Mouse (Mus musculus) large intestine, adult 2 months (tissue): ENCODE data around the gene Guk1. TPM values are rescaled to one million over a fixed set of nuclear protein-coding genes. Genes with fewer than 3 reads are reported as not detected.

Experiments used
- DNase-seq: peaks from one replicate; pipeline ENCODE4 v3.0.0-alpha.2; 2012; ENCODE audit warnings: low read depth, low spot score
- WGBS: fragments of 180-500 bp; shearing (Covaris S2); methylation state at CpG from one replicate; pipeline ENCODE4 v1.1.7; 2018; 5-methylcytosine and 5-hydroxymethylcytosine counted together
- polyA plus RNA-seq: library from polyadenylated mRNA; depleted of rRNA; stranded (reverse); fragments of >200 nt; gene quantifications from 2 replicates; pipeline ENCODE4 v1.2.3, GENCODE M21; 2012

Gene Guk1
- polyA plus RNA-seq, 1 experiment: 143 TPM

DNA sequence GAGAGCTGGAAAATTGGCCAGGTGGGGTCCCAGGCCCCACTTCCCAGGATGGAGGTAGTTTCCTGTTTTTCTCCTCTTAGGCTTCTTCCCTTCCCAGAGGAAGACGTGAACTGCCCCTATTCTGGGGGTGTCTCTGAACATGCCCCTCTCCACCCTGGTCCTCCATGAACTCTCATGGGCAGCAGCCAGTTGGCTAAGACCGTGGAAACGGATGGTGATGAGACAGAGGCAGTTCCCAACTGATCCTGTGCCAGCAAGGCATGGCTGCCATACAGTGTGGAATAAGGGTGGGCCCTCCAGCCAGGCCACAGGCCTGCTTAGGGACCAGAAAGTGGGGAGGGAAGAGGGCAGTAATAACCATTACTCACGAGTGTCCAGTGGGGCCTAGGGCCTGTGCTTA, 21.5 kb downstream of the Guk1 start:
- no peak for DNase-seq
- 77% methylated on average over 4 of the region's 4 CpGs for WGBS

DNA sequence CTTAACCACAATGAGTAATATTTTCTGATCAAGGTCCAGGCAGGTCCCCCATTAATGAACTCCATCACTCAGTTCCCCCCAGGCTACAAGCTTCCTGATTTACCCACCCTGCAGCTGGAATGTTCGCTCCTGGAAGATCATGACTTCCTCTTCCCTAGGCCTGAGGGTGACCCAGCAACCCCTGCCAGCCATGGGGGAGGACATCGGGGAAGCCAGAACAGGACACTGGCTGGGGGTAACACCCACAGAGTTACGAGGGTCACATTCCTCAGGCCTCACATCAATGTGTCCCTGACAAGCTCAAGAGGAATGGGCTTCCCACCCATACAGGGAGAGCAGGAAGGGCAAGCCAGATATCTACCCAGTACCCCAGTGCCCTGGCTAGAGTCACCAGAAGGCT, 22.2 kb downstream of the Guk1 start:
- no peak for DNase-seq
- 63% methylated on average over 3 of the region's 3 CpGs for WGBS

DNA sequence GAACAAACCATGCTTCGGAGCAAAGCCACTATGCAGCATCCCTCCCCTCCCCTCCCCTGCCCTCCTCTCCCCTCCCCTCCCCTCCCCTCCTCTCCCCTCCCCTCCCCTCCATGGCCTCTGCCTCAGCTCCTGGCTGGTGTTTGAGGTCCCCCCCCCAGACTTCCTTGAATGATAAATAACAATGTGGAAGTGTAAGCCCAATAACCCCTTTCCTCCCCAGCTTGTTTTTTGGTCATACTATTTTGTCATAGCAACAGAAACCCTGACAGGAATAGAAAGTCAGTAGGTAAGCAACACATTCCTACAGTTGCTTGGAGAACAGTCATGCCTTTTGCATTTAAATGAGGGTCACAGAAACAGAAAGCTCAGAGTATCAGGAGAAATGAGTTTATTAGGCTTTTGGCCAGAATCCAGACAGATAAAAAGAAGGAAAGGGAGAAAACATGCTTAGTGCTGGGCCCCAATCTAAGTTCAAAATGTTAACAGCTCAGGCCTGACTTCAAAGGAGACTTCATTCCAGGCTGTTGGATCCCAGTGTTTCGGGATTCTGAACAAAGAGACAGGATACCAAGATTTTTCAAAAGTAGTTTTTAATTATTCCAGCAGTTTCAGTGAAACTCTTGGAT, 26.3 kb downstream of the Guk1 start:
- DNase-seq: no peak

DNA sequence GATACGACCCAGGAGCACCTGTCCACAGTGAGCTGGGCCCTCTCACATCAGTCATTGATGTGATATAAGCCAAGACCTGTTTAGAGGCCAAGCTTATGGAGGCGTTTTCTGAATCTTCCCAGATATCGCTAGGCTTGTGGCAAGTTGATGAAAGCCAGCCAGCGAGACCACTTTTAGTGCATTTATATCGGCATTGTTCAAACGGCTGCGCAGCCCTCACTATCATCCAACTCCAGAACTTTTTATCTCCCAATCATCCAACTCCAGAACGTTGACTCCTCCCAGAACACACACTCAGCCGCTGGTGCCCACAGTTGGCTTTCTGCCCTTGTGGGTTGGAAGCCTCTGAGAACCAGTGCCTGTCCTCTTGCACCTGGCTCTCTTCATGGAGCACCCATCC, 27.6 kb downstream of the Guk1 start:
- DNase-seq: no peak
- 60% methylated on average over 9 of the region's 9 CpGs for WGBS

More for the DNA sequence above, 26.3 kb downstream of the Guk1 start:
- WGBS: 35% methylated on average over 2 of the region's 2 CpGs

DNA sequence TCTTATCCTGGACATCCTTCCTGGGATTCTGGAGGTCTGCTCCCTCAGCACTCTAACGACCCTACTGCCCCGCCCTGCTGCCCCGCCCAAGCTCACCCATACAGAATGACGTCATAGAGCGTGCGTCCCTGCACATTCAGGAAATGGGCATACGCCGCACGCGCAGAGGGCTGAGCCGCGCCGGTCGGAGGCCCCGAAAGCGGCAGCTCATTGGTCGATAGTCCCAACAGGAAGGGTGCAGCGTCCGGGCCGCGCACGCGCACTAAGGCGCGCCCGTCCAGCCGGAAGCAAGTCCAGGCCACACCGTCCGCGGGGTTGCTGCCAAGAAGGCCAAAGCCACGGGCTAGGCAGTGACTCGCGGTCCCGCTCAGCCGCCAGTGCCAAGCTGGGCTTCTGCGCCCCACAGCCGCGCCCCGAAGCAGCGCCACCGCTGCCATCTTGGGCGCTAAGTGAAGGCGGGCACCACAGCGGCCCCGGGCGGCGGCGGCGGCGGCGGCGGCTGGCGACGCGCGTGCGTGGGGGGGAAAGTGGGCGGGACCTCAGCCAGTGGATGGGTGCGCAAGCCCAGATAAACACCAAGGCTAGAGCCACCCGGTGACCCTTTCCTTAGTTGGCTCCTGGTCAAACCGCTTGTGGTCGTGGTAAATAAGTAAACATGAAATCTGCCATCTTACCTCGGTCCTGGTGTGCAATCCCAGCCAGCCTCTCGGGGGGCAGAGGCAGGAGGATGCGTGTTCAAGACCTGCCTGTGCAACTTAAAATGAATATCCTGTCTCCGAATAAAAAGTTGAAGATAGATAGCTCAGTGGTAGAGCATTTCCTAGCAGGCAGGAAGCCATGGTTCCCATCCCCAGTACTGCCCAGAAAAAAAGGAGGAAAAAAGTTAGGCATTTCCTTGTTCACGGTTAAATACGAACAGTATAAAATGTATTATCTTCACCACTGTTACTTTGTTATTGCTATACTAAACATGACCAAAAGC, 28.5 kb downstream of the Guk1 start, which contains the start of gene Iba57:
Gene Iba57, minus strand, starts transcription at position 485 of the 982 bp plus-strand sequence.
- 1% methylated on average over 68 of the region's 68 CpGs for WGBS
- peak; percentile 91 for DNase-seq

DNA sequence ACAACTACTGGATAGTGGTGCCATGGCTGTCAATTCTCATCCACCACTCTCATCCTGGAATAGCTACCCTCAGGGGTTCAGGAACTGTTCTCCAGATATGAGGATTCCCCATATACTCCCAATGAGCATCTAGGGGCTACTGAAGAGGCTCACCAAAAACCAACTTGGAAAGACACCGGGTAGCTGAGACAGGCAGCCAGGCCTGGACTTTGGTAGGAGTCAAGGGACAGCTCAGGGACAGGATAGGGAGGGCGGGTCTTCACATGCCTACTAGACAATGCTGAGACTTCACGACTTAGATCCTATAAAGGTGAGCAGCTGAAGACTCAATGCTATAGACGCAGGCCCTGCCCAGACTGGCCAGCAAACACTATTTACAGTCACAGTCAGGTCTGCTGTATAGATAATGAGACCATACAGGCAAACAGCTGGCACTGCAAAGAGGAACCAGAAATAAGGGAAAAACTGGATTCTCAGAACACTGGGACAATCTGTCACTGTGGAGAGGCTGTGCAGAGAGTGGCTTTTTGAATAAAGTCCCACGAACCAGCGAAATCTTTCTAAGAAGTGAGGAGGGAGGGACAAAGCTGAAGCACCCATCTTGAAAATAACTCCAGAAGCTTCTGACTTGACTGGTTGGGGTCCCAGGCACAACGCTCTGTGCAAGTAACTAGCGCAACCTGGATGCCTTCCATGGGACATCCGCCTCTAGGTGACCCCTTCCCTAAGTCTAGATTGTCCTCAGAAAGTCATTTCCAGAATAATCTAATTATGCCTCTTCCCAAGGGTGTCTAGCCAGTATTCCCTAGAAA, 29.4 kb downstream of the Guk1 start:
- no peak for DNase-seq
- 27% methylated on average over 9 of the region's 9 CpGs for WGBS

DNA sequence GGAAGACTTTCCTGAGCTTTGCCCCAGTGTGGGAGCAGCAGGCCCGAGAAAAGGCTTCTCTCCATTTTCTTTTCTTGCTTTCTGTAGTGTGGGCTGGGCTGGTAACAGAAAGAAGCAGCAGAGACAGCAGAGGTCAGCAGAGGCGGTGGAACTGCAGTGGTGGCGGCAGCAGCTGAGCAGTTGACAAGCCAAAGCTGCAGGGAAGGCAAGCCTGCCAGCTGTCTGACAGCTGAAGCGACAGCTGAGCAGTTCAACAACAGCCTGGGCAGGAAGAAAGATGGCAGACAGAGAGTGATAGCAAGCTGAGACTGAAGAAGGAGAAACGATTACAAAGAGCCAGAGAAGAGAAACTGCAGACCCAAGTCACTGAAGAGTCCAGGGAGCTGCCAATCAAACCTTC, 30.6 kb downstream of the Guk1 start:
- WGBS: 77% methylated on average over 5 of the region's 5 CpGs
- DNase-seq: no peak

DNA sequence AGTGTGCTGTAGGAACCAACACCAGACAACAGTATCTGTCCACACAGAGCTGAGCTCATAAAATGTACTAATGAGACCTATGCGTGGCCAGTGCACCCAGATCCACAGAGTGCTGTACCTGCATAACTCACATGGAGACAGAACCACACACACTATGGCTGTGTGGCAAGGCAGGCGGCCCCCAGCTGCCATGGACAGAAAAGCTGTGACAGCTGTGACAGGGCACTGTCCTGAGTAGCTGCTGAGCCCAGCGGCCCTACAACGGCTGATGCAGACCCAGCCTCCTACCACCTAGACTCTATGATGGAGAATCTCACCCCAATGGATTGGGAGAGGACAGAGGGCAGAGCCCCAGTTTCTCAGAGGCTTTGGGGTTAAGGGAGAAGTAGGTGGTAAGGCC, 32.5 kb downstream of the Guk1 start:
- no peak for DNase-seq
- 93% methylated on average over 4 of the region's 4 CpGs for WGBS

DNA sequence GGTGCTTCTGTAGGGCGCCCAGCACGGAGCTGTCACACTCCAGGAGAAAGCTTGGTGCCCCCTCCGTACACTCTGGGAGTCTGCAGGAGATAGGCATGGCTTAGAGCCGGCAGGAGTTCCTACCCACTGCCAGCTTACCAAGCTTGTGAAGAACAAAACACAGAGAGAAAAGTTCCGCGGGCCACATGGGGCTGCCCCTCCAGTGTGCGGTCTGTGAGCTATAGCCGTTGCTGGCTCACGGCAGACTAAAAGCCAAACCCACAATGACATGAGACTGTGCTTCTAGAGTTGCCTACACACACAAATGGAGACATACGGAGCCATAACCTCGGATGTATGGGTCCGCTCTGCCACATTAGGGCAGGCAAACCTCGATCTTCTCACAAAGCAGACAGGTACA, 32.9 kb downstream of the Guk1 start:
- no peak for DNase-seq
- WGBS: 95% methylated on average over 13 of the region's 13 CpGs

DNA sequence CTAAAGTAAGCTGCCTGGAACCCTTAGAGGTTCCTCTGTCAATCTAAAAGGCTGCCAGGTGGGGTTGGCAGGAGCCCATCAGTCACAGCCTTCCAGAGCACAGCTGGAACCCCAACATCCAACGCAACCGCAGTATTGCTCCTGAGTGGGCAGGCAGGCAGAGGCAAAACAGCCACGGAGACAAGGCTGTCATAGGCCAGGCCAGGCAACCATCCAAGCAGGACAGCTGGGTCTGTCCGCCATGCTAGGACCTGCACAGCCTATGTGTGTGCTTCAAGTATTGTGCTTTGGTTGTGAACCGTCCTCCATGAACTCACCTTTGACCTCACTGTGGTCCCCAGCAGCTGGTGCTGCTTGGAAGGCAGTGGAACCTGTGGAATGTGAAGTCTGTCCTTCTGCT, 36.1 kb downstream of the Guk1 start:
- no peak for DNase-seq
- WGBS: 92% methylated on average over 5 of the region's 5 CpGs

DNA sequence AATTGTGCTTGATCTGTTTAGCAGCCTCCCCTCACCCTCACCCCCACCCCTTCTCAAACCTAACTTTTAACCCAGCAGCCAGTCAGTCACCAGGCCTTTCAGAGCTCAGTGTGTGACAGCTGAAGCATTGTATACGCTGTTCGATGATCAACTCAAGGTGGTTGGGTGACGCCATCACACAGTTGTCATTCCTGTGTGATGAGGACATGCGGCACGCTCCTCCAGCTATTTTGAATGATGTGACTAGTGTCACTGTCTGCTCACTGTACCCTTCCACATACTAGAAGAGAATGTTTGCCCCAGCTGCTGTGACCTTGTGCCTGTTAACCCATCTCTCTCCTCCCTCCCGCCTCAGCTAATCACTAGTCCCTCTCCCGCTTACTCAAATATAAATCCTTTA, 37.8 kb downstream of the Guk1 start:
- DNase-seq: no peak
- 83% methylated on average over 7 of the region's 7 CpGs for WGBS

DNA sequence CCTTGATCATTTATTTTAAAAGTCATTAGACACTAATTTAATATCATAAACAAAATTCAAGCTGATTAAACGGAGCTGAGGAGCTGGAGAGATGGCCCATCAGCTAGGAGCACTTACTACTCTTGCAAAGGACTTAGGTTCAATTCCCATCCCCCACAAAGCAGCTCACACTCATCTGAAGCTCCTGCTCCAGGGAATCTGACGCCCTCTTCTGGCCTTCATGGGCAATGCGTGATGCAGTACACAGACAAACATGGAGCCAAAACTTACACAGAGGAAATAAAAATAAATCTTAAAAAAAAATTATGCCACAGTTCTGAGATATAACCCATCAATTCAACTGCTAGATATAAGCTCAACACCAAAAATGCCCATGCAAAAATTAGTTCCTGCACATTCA, 40.3 kb downstream of the Guk1 start:
- 37% methylated on average over 3 of the region's 3 CpGs for WGBS
- no peak for DNase-seq

DNA sequence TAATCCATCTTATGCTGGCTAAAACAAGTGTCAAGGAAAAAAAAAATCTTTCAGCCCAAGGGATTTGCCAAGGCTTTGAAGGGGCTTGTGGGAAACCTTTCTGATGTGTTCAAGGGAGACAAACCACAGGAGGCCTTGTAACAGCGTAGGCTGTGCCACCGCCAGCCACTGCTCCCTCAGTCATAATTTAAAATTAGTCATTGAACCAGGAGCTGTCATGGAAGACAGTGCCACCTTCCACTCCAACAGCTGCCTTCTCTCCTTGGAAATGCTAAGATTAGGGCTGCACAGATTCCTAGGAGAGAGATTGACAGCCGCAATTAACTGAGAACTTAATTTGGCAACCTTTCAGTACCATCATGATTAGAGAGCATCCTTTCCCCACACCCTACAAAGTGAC, 42.7 kb downstream of the Guk1 start:
- DNase-seq: no peak
- 59% methylated on average over 3 of the region's 3 CpGs for WGBS

DNA sequence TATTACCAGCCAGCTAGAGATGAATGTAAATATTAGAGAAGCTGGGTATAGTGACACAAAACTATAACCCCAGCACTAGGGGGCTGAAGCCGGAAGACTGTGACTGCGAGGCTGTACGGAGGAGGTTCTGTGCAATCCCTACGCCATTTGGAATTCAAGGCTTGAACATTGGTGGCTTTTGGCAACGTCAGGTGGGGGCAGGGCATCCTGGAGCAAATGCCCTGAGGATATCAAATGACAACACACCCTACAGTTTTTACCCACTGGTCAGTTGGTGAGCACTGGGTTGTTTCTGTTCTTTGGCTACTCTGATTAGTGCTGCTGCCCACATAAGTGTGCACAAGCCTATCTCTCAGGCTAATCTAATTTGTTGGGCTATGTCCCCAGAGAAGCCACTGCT, 49.0 kb downstream of the Guk1 start:
- DNase-seq: no peak
- 81% methylated on average over 5 of the region's 5 CpGs for WGBS

DNA sequence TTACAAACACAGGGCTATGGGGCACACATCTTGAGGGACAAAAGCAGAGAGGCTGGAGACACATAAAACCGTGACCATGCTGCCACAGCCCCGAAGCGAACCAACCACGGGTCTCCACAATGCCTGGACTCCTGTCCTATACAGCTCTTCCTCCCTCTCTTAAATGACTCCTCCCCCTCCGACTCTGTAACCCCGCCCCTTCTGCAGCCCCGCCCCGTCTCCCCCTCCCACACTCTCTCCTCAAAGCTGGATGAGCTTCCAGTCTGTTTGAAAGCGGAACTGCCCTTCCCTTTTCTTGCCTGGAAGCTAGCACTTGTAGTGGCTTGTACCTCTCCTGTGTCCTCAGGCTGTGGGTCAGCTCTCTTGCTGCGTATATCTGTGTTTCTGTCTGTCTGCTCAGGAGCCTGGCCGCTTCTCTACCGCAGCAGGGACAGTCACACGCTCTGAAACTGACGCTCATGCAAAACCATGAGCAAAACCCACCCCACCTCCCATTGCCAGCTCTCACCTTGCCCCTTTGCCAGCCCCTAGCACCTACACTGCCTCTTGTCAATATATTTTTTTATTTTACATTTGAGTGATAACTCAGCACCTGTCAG, 50.1 kb downstream of the Guk1 start:
- DNase-seq: no peak
- 6% methylated on average over 14 of the region's 14 CpGs for WGBS

DNA sequence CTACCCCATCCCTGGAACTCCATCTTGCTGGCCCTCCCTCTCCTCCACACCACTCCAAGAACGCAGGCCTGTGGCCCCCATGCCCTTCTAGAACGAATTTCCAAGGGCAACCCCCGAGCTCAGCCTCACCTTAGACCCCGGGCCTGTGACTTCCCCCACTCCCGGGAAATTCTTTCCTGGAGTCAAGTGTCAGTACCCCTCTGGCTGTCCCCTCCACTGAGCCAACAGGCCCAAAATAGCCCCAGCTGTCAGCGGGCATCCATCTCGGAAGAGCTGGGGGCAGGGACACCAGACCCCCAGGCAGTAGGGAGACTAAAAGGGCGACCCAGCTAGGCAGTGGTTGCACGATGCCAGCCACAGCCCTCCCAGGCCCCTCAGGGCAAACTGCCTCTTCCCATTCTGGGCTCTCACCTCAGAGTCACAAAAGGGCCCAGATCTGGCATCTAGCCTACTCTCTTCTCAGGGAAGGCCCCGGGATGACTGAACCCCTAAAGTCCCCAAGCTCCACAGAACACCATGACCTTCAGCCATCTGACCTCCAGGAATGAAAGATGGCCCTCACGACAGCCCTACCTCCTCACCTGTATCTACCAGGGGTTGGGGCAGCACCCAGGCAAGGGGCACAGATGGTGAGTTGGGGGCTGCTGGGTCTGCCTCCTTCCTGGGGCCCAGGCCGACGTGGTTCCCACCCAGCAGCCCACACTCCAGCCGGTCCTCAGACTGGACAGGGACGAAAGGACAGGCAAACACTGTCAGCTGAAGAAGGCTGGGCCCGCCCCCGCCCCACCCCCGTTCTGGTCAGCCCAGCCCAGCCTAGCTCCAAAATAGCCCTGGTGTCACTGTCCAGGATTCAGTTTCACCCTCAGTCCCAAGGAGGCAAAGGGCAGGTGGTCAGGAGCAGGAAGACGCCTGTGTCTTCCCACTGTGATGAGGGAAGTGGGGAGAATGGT, 53.2 kb downstream of the Guk1 start:
- 70% methylated on average over 19 of the region's 19 CpGs for WGBS

DNA sequence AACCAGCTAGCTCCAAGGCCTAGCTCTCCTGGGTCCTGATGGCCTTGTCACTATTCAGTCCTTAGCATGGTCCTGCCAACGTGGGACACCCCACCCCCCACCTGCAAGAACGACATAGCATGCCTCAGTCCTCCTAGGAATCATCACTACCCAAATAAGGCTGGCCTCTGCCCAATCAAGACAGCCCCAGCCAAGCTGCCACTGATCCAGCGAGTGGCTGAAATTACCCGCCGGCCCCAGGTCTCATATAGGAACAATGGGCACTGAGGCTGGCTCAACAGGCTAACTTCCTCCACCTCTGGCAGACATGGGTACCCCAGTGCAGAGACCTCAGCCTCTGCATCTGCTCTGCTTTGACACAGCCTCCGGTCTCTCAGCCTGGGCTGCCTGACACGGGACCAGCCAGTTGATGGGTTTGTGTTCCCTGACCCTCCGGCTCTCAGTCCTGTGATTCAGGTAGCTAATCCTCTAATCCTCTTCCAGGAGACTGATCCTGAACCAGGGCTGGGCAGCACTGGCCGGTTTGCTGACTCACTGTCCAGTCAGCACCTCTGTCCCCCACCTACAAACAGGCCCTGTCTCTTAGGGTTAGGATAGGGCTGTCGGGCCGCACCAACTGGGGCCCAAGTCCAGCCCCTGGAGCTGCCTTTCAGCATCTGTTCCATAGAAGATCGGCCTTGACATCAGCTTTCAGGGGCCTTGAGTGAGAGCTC, 54.9 kb downstream of the Guk1 start:
- 79% methylated on average over 12 of the region's 12 CpGs for WGBS
- no peak for DNase-seq

More for the DNA sequence above, 53.2 kb downstream of the Guk1 start:
- DNase-seq: no peak

DNA sequence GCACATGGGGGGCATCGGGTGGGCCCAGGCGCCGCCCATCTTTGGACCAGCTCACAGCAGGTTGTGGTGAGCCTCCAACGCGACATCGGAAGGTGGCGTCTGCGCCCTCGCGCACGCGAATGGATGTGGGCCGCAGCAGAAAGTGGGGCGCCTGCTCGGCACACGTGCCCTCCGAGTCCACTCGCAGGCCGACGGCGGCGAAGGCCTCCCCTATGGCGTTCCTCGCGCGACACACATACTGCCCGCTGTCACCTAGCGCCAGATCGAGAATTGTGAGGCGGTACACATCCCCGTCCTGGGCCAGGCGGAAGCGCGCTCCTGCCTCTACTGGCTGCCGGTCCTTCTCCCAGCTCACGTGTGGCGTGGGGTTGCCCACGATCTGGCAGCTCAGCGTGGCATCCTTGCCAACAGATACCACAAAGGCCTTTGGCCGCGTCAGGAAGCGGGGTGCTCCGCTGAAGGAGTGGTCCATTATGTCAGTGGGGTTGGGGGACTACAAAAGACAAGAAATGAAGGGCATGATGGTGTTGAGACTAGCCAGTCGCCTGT, 56.0 kb downstream of the Guk1 start, which contains the start of gene Obscn:
Gene Obscn, minus strand, starts transcription at position 499 of the 549 bp plus-strand sequence.
- 16% methylated on average over 44 of the region's 44 CpGs for WGBS
- DNase-seq: no peak
